Mouse (Mus musculus) kidney, adult 8-10 months (tissue): ENCODE data around the gene Fam167b.

Experiments used
- DNase-seq, 2 experiments: peaks; one replicate each; pipeline ENCODE4 v3.0.0; 2022

Gene Fam167b

GRCm38 (mm10) chr4:129578466-129578865 is at the start of gene Fam167b:
Fam167b (minus strand) TSS chr4:129578549.
- peak; percentile 69 to 70 for DNase-seq

GRCm38 (mm10) chr4:129626035-129626434 is 47.7 kb upstream of the Fam167b start:
- DNase-seq = no peak

GRCm38 (mm10) chr4:129625496-129625895 is 47.1 kb upstream of the Fam167b start:
- DNase-seq = no peak

GRCm38 (mm10) chr4:129625029-129625370 is 46.7 kb upstream of the Fam167b start:
- DNase-seq = peak in 1 of 2 experiments; percentile 48

GRCm38 (mm10) chr4:129624281-129625028 is 46.1 kb upstream of the Fam167b start:
- DNase-seq = peak; percentile 86 to 89

- DNase-seq = peak in 1 of 2 experiments; percentile 59
These were observed 45.3 kb upstream of the Fam167b start, which contains the start of gene Ccdc28b for GRCm38 (mm10) chr4:129623681-129624091. Ccdc28b (minus strand) TSS chr4:129623947.

- DNase-seq = no peak
These were observed 44.6 kb upstream of the Fam167b start for GRCm38 (mm10) chr4:129622803-129623535.

GRCm38 (mm10) chr4:129622120-129622802 is 43.9 kb upstream of the Fam167b start:
- no peak for DNase-seq

GRCm38 (mm10) chr4:129621283-129621841 is 43.0 kb upstream of the Fam167b start:
- peak; percentile 45 to 63 for DNase-seq

- no peak for DNase-seq
These were observed 42.3 kb upstream of the Fam167b start for GRCm38 (mm10) chr4:129620419-129621282.

GRCm38 (mm10) chr4:129618786-129619691 is 40.7 kb upstream of the Fam167b start, which contains the start of gene Iqcc:
Iqcc (minus strand) TSS chr4:129619099.
- DNase-seq = peak; percentile 94 to 95

- no peak for DNase-seq
These were observed 39.7 kb upstream of the Fam167b start for GRCm38 (mm10) chr4:129618031-129618430.

- DNase-seq = no peak
These were observed 38.8 kb upstream of the Fam167b start for GRCm38 (mm10) chr4:129617121-129617641.

- DNase-seq = no peak
These were observed 38.3 kb upstream of the Fam167b start for GRCm38 (mm10) chr4:129616631-129617030.

- DNase-seq = no peak
These were observed 37.5 kb upstream of the Fam167b start for GRCm38 (mm10) chr4:129615801-129616290.

GRCm38 (mm10) chr4:129614093-129614492 is 35.7 kb upstream of the Fam167b start, which contains the start of gene Dcdc2b:
Dcdc2b (minus strand) TSS chr4:129614257.
- DNase-seq = no peak

GRCm38 (mm10) chr4:129610472-129610871 is 32.1 kb upstream of the Fam167b start:
- no peak for DNase-seq

GRCm38 (mm10) chr4:129610026-129610425 is 31.7 kb upstream of the Fam167b start:
- no peak for DNase-seq

- DNase-seq = no peak
These were observed 30.8 kb upstream of the Fam167b start for GRCm38 (mm10) chr4:129609139-129609631.

GRCm38 (mm10) chr4:129608426-129609025 is 30.2 kb upstream of the Fam167b start:
- DNase-seq = peak; percentile 74 to 81
